Mouse (Mus musculus) spleen, postnatal 10 days (tissue): ENCODE results near the gene Gapdh.

ENCODE experiments used
- DNase-seq, 2 experiments: peaks; one replicate each; pipeline ENCODE4 v3.0.0; 2021 to 2022; ENCODE audit warnings: low spot score in 2 of 2

The Gapdh gene

DNA sequence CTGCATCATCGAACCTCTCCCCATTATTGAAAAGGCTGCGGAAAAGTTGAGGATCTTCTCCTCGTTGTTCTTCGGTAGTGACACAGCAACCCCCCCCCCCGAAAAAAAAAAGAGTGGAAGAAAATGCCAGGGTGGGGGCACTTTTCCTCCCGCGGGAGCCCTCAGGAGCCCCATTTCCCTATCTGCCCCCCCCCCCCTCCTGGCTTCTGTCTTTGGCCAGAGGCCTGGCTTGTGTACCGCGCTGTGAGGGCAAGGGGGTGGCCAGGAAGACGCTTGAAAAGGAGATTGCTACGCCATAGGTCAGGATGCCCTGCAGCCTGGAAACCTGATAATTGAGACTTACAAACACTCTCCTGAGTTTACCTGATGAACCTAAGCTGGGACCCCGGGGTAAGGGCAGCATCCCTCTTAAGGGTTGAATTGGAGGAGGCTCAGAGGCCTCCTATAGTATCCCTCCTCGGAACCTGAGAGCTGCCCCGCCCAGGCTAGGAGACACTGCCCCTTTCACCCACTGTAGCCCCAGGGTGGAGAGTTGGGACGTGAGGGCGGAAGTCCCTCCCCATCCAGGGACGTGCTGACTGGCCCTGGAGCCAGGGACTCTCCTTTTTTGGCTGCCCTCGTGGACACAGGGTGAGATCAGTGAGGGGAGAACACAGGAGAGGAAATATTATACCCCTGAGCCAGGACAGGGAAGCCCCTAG lies at the start of gene Gapdh:
TSS of gene Gapdh (minus strand) at position 417 of the 701 bp plus-strand sequence.
- peak in 1 of 2 experiments; percentile 61 for DNase-seq

DNA sequence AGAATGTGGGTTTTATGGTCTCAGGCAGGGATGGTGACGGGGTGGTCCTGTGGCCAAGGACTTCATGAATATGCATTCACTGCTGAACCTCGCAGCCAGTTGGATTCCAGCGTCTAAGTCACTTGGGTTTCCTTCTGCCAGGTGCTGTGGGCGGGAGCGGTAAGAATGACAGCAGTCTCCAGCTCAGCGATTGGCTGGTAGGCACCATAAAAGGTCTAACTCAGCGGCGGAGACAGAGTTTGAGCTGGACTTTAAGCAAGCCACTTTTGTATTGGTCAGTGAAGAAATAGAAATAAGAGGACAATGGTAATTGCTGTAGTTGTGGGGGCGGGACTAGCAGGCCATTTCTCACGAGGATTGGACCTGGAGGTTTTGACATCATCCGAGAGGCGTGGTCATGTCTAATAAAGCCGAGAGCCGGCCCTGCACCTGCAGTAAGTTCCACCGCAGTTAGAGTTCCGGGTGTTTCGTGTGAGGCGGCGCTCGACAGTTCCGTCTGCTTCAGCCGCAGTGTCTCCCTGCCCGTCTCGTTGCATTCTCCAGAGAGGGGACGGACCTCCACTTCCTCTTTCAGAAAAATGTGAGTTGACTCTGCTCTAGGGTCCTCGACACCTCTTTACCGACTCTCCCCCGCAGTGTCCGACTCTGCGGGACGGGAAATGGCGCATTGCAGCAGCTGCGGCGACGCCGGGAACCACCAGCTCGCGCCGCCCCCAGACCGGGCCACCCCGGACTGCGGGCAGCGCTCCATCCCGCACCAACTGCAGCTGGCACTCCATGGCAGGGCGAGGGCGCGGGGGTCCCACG lies 49.1 kb upstream of the Gapdh start, which contains the start of gene Vamp1:
TSS of gene Vamp1 (plus strand) at position 404 of the 807 bp plus-strand sequence.
- peak; percentile 89 to 94 for DNase-seq

GRCm38 (mm10) chr6:125213715-125214114 lies 47.4 kb upstream of the Gapdh start:
- DNase-seq = no peak

GRCm38 (mm10) chr6:125213129-125213528 lies 46.9 kb upstream of the Gapdh start:
- DNase-seq = no peak

DNA sequence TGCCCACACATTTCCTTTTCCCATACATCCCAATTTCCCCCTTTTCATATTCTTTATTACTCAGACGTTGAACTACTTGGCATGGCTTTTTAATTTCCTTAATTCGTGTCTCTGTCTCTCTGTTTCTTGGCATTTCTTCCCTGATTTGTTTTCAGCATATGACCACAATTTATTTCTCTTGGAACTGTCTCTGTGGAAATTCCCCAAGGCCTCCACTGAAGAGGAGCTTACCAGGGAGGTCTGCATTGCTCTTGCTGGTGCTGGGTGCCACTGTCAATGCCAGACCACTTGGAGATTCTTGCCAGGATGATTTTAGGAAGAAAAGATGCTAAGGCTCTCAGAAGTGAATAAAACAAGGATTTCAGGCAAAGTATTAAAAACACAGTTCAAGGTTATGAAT lies 46.4 kb upstream of the Gapdh start:
- no peak for DNase-seq

DNA sequence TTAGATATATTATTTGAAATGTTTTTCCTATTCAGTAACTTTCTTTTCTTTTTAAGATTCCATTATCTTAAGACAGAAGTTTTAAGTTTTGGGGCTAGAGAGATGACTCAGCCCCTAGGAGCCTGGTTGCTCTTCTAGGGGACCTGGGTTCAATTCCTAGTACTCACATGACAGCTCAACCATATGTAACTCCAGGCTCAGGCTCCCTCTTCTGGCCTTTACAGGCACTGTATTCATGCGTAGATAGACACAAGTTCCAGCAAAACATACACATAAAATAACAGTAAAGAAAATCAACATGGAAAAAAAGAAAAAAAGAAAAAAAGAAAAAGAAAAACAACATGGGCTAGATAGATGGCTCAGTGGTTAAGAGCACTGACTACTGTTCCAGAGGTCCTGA lies 44.2 kb upstream of the Gapdh start:
- no peak for DNase-seq

GRCm38 (mm10) chr6:125197166-125197565 lies 30.9 kb upstream of the Gapdh start:
- no peak for DNase-seq

DNA sequence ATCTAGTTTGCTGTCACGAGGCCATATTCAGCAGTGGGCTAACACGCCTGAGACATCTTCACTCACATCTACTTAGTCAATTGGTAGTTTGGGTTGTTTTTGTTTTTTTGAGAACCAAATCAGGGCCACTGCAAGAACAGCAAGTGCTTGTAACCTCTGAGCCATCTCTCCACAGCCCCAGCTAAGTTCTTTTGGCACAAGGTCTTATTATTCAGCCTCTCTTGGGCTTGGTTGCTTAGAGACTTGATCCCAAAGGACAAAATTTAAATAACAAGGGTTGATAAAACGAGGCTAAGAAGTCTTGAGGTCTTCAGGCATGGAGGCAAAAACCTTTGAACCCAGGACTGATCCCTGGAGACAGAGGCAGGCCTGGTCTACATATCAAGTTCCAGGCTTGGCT lies 30.0 kb upstream of the Gapdh start:
- DNase-seq = no peak

DNA sequence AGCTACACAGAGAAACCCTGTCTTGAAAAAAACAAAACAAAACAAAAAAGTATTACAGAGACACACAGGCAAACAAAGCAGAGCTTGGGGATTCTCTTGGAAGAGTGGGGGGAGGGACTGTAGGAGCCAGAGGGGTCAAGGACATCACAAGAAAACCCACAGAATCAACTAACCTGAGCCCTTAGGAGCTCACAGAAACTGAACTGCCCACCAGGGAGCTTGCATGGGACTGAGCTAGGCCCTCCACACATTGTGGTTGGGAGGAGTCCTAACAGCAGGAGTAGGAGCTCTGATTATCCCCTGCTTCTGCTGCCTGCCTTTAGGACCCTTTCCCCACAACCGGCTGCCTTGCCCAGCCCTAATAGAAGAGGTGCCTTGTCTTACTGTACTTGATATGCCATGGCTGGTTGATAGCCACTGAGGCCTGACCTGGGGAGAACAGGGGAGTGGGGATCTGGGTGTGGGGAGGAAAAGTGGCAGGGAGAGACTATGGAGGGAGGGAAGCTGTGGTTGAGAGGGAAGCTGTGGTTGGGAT lies 29.3 kb upstream of the Gapdh start:
- no peak for DNase-seq

DNA sequence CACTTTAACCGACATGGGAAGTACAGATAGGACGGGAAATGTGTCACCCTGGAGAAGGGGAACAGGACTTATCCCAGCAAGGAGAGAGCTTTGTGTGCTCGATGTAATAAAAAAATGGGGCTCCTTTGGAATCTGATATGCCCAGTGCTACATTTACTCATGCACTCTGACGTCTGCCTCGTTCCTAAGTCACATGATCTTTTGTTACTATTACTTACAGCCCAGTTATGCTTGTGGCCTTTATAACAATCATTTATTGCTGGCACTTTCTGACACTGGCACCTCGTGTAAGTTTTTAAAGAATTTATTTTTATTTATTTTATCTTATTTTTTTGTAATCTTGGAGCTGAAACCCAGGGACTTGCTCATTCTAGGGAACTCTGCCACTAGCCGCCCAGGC lies 27.1 kb upstream of the Gapdh start:
- DNase-seq = no peak

DNA sequence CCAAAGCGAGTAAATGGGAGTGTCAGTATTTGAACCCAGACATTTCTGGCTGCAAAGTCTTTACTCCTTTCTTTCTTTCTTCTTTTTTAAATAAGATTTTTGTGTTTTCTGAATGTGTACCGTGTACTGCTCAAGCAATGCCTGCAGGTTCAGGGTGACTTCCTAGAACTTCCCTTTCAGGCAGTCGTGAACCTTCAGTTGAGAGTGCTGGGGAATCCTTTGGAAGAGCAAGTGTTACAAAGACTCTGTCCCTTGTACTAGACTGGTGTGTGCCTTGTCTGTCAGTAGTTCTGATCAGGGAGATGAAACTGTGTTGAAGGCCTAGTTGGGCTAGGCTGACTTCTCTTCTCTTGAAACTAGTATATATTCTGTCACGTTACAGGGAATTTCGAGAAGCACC lies 26.6 kb upstream of the Gapdh start:
- DNase-seq = peak in 1 of 2 experiments; percentile 32

GRCm38 (mm10) chr6:125192016-125192714 lies 25.9 kb upstream of the Gapdh start:
- DNase-seq = peak; percentile 87 to 96

DNA sequence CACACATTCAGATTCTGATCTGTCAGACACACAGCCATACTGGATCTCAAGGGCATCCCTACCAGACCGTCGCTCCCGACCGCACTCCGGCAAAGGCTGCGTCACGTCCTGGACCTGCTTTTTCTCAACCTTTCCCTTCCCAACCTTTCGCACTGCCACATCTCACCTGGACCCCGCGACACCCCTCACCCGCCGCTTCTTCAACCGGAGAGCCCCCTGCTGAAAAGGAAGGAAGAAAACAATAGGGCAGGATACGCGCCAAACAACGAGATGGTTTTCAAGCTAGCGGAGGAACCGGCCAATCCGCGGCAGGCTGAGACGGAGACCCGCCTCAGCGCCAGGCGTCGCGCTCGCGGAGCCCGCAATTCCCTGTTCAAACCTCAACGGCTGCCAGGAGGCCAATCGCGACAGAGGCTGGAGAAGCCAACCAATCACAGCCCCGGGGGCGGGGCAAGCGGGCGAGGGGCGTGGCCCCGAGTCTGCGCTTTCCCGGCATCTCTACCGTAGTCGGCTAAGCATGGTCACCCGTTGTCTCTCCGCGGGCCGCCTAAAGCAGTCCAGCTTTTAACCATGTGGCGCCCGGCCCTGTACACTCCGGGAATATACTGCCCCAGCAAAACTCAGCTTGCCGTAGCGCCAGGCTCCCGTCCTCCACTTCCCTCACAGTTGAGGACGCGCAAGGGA lies 25.2 kb upstream of the Gapdh start, which contains the start of the genes Ncapd2 and Mrpl51:
TSS of gene Ncapd2 (minus strand) at position 370 of the 684 bp plus-strand sequence.
TSS of gene Mrpl51 (plus strand) at position 470 of the 684 bp plus-strand sequence.
- DNase-seq = peak; percentile 96 to 99

GRCm38 (mm10) chr6:125190816-125191215 lies 24.5 kb upstream of the Gapdh start:
- DNase-seq = no peak

- no peak for DNase-seq
Measured at GRCm38 (mm10) chr6:125186203-125186602, 19.9 kb upstream of the Gapdh start.

GRCm38 (mm10) chr6:125182133-125182532 lies 15.9 kb upstream of the Gapdh start:
- DNase-seq = no peak

- DNase-seq = no peak
Measured at GRCm38 (mm10) chr6:125179601-125180000, 13.3 kb upstream of the Gapdh start.

GRCm38 (mm10) chr6:125175469-125175868 lies 9.2 kb upstream of the Gapdh start:
- no peak for DNase-seq

DNA sequence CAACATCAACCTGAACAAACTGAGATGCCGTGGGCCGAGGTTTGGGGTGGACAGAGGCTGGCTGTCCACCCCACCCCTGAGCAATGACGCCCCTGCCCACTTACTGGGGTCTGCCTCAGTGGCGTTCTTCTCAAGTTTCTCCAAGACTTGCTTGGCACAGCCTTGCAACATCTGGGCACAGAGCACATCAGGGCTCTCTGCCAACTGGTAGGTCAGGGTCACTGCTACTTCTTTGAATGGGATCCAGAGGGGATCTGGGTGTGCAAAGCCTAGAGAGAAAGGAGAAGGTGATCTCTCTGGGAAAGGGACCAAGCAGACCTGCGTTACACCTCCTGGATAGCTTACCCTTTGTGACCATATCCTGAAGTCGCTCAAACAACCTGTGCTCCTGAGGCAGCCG lies 7.0 kb upstream of the Gapdh start:
- no peak for DNase-seq

DNA sequence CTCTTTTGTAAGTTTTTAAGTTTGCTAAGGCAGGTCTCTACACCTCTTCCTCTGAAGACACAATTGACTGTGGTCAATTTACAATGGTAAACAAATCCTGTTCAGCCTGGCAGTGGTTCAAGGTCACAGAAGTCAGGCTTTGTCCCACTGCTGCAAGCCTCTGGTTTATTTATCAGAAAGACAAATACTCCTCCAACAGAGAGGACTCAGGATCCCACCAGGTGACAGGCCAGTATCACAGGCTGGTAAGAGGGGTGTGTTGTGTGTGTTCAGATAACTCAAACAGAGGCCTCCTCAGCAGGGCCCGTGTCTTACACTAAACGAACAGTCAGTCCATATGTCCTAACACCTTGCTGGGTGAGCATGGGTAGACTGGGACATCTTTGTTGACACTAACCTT lies 6.2 kb upstream of the Gapdh start:
- DNase-seq = no peak

DNA sequence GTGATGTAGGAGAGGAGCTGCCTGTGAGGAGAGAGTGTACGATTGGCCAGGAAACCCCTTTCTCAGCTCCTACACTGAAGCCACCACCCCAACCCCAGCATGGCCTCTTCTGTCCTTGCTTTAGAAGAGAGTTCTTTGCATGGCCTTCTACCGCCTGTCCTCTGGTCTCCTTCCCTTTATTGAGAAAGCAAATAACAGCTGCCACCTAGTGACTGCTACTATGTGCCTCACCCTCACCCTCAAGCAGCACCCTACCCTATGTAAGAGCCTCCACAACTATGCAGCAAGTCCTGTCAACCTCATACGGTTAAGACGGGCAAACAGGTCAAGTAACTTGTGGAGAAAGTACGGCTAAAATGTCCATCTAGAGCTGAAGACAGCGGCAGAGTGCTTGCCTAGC lies 3.9 kb upstream of the Gapdh start:
- DNase-seq = no peak
